Mouse (Mus musculus): ENCODE measurements at regions not wholly inside any gene's neighbourhood (a gene's known extent, or its start where the extent isn't known, plus 50 kb on each side); places are given as distances from the start of the nearest gene placed in this dataset.

GRCm38 (mm10) chr16:9138552-9139224 is 308.8 kb downstream of the 1810013L24Rik start:
- TF ChIP-seq CTCF (IDR thresholded peaks at IDR 0.05; ENCODE audit: borderline replicate concordance, insufficient read depth, low read depth, low read length) (no peak), POLR2A (IDR thresholded peaks at IDR 0.05; ENCODE audit: borderline replicate concordance, insufficient read depth, low read length) (no peak)
